Comparison of ENCODE assay signal across 20 mouse cellular contexts in genomic region chr15:28113491-28113890, GRCm38 (mm10).
"Had no signal": no experiment of that assay in that cellular context is flagged by ENCODE, and none has a peak within 500 bp of the region (broad histone marks: within the 10 kb centered on the region; RNA-seq: fewer than 3 reads in every experiment).

No protein-coding gene starts in this region.

- H3K4me1 ChIP-seq: lung, embryonic 15.5 days; megakaryocyte, embryonic 14.5 days; midbrain, embryonic 13.5 days; midbrain, embryonic 15.5 days; neural tube, embryonic 12.5 days; stomach, embryonic 15.5 days had no signal

- H3K27ac ChIP-seq: lung, embryonic 15.5 days; macrophage; midbrain, embryonic 13.5 days; midbrain, embryonic 15.5 days; neural tube, embryonic 12.5 days; stomach, embryonic 15.5 days; stomach, postnatal 0 days had no signal

- H3K36me3 ChIP-seq: lung, embryonic 15.5 days; midbrain, embryonic 13.5 days; midbrain, embryonic 15.5 days; neural tube, embryonic 12.5 days; stomach, embryonic 15.5 days had no signal

- ATAC-seq: lung, postnatal 0 days; midbrain, embryonic 13.5 days; midbrain, embryonic 15.5 days had no signal

- DNase-seq: lung, adult 2 months; lung, postnatal 14 days; lung, postnatal 36 days; retina, postnatal 1 day; right cerebral cortex, adult 18-20 months; right cerebral cortex, postnatal 25 days; right cerebral cortex, postnatal 4 days; thymus, adult 2 months; thymus, postnatal 25 days; thymus, postnatal 4 days had no signal

- H3K4me3 ChIP-seq: lung, embryonic 15.5 days; megakaryocyte, embryonic 14.5 days; midbrain, embryonic 13.5 days; midbrain, embryonic 15.5 days; neural tube, embryonic 12.5 days; stomach, embryonic 15.5 days had no signal

- H3K27me3 ChIP-seq: lung, embryonic 15.5 days; midbrain, embryonic 13.5 days; midbrain, embryonic 15.5 days; neural tube, embryonic 12.5 days; stomach, embryonic 15.5 days had no signal

- H3K4me2 ChIP-seq: lung, embryonic 15.5 days; midbrain, embryonic 11.5 days; midbrain, embryonic 13.5 days; midbrain, embryonic 15.5 days; neural tube, embryonic 12.5 days; stomach, embryonic 15.5 days had no signal

- H3K9me3 ChIP-seq: lung, embryonic 15.5 days; megakaryocyte, embryonic 14.5 days; midbrain, embryonic 13.5 days; midbrain, embryonic 15.5 days; neural tube, embryonic 12.5 days; stomach, embryonic 15.5 days had no signal

- H3K9ac ChIP-seq: lung, embryonic 15.5 days; midbrain, embryonic 13.5 days; midbrain, embryonic 15.5 days; neural tube, embryonic 12.5 days; stomach, embryonic 15.5 days had no signal
